Mouse (Mus musculus): Measurements from ENCODE around the gene Banp. TPM values are rescaled to one million over a fixed set of nuclear protein-coding genes. Genes with fewer than 3 reads are reported as not detected.

Gene Banp
- total and polyA plus RNA-seq, 3 experiments, result 19.2 to 28.4 TPM; not detected in 1

- H3K4me3 ChIP-seq (ENCODE audit: control insufficient read depth in 1 of 2, insufficient read depth in 1 of 2, low read depth in 2 of 2, low read length in 2 of 2), result no peak overlapping the region
- TF ChIP-seq GABPA (IDR thresholded peaks at IDR 0.05; ENCODE audit: low read depth, low read length), result no peak
- TF ChIP-seq BHLHE40 (IDR thresholded peaks at IDR 0.05; ENCODE audit: borderline replicate concordance, low read depth, low read length), result no peak
- no peak for TF ChIP-seq MEF2A (IDR thresholded peaks at IDR 0.05; ENCODE audit: extremely low read depth, insufficient replicate concordance, low read depth, low read length, poor library complexity, severe bottlenecking)
- no peak for TF ChIP-seq ELF1 (IDR thresholded peaks at IDR 0.05; ENCODE audit: low read depth, low read length)
- no peak for TF ChIP-seq HCFC1 (IDR thresholded peaks at IDR 0.05; ENCODE audit: low read depth, low read length)
- no peak for TF ChIP-seq ZKSCAN1 (IDR thresholded peaks at IDR 0.05; ENCODE audit: low read depth, low read length)
- TF ChIP-seq ZC3H11A (IDR thresholded peaks at IDR 0.05; ENCODE audit: low read depth, low read length), result no peak
- TF ChIP-seq MAX (IDR thresholded peaks at IDR 0.05; ENCODE audit: low read length), result no peak
- TF ChIP-seq CTCF (IDR thresholded peaks at IDR 0.05 in 2 of 3, conservative IDR thresholded peaks at IDR 0.05 in 1 of 3; ENCODE audit: control insufficient read depth in 1 of 3, insufficient read depth in 1 of 3, low read depth in 2 of 3, low read length in 3 of 3, poor library complexity in 1 of 3, severe bottlenecking in 1 of 3), result no peak
- TF ChIP-seq JUND (IDR thresholded peaks at IDR 0.05; ENCODE audit: low read depth, low read length), result no peak
- TF ChIP-seq NELFE (IDR thresholded peaks at IDR 0.05; ENCODE audit: low read depth, low read length), result no peak
- TF ChIP-seq TBP (IDR thresholded peaks at IDR 0.05; ENCODE audit: low read depth, low read length), result no peak
- no peak for TF ChIP-seq MAZ (IDR thresholded peaks at IDR 0.05; ENCODE audit: low read depth, low read length)
- no peak for TF ChIP-seq RAD21 (IDR thresholded peaks at IDR 0.05; ENCODE audit: low read depth, low read length)
- TF ChIP-seq SMC3 (IDR thresholded peaks at IDR 0.05; ENCODE audit: low read depth, low read length), result no peak
- TF ChIP-seq MXI1 (IDR thresholded peaks at IDR 0.05; ENCODE audit: low read depth, low read length), result no peak
- no peak for TF ChIP-seq CHD1 (IDR thresholded peaks at IDR 0.05; ENCODE audit: low read depth, low read length)
- H3K36me3 ChIP-seq (ENCODE audit: control insufficient read depth in 1 of 2, insufficient read depth in 2 of 2, low read length in 2 of 2), result no peaks in the 10 kb centered on the region; a peak in 2 of 4 replicates
- no peaks in the 10 kb centered on the region for H3K9me3 ChIP-seq (replicated peaks; ENCODE audit: insufficient read depth, low read length)
- H3K9ac ChIP-seq (ENCODE audit: control insufficient read depth, low read depth, low read length, poor library complexity, severe bottlenecking), result no peak overlapping the region
- no peaks in the 10 kb centered on the region for H3K27me3 ChIP-seq (ENCODE audit: control insufficient read depth in 1 of 2, insufficient read depth in 2 of 2, low read length in 2 of 2)
- no peaks in the 10 kb centered on the region for H3K4me1 ChIP-seq (ENCODE audit: control insufficient read depth in 1 of 2, insufficient read depth in 2 of 2, low read length in 2 of 2)
- no peak for DNase-seq (ENCODE audit: low read depth, low spot score)
- H3K79me2 ChIP-seq (ENCODE audit: control insufficient read depth, insufficient read depth, low read length, poor library complexity), result no peaks in the 10 kb centered on the region
- H3K27ac ChIP-seq (ENCODE audit: control insufficient read depth, low read depth, low read length), result no peak overlapping the region
Observed at GRCm38 (mm10) chr8:122001339-122002115, 52.0 kb downstream of the Banp start.

DNA sequence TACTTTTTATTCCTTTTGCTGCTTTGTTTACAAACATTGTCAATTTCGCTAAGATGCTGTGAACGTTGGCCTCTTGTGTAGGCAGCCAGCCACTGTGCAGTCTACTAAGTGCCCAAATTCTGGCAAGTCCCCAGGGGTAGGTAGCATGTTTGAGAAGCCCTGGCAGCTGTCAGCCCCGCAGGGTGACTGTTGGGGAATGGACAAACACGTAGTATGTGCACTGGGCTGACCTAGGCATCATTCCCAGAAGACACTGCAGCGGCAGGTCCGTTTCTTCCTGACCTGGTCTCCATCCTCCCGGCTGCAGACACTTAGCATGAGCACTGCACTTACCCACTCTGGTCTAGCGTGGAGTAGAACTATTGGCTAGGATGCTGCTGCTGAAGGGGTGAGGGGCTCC is 54.1 kb downstream of the Banp start:
- no peaks in the 10 kb centered on the region for H3K4me1 ChIP-seq (ENCODE audit: control insufficient read depth in 1 of 2, insufficient read depth in 2 of 2, low read length in 2 of 2)
- H3K4me3 ChIP-seq (ENCODE audit: control insufficient read depth in 1 of 2, insufficient read depth in 1 of 2, low read depth in 2 of 2, low read length in 2 of 2), result no peak overlapping the region
- no peak overlapping the region for H3K9ac ChIP-seq (ENCODE audit: control insufficient read depth, low read depth, low read length, poor library complexity, severe bottlenecking)
- H3K36me3 ChIP-seq (ENCODE audit: control insufficient read depth in 1 of 2, insufficient read depth in 2 of 2, low read length in 2 of 2), result no peaks in the 10 kb centered on the region; a peak in 2 of 4 replicates
- no peaks in the 10 kb centered on the region for H3K9me3 ChIP-seq (replicated peaks; ENCODE audit: insufficient read depth, low read length)
- H3K27ac ChIP-seq (ENCODE audit: control insufficient read depth, low read depth, low read length), result no peak overlapping the region
- TF ChIP-seq MAX (IDR thresholded peaks at IDR 0.05; ENCODE audit: low read length) (no peak), UBTF (IDR thresholded peaks at IDR 0.05; ENCODE audit: borderline replicate concordance, insufficient read depth, low read depth, low read length) (no peak)
- H3K27me3 ChIP-seq (ENCODE audit: control insufficient read depth in 1 of 2, insufficient read depth in 2 of 2, low read length in 2 of 2), result no peaks in the 10 kb centered on the region
- no peak for DNase-seq (ENCODE audit: low read depth, low spot score)
- no peaks in the 10 kb centered on the region for H3K79me2 ChIP-seq (ENCODE audit: control insufficient read depth, insufficient read depth, low read length, poor library complexity)
